Mouse (Mus musculus): ENCODE results near the gene Sms.

The Sms gene

GRCm38 (mm10) chrX:157491944-157492726, at the start of gene Sms:
Gene Sms, minus strand, starts transcription at chrX:157492287.
- in situ Hi-C loops (cut with MboI, MseI): loop anchor here in 1 of 2 experiments (10.0 kb wide), 1 partner anchor 1123 kb away; no protein-coding TSS in a partner anchor

GRCm38 (mm10) chrX:157506400-157506799, 14.3 kb upstream of the Sms start:
- in situ Hi-C loops (cut with MboI, MseI): no loop called here

- in situ Hi-C loops (cut with MboI, MseI): no loop called here
Observed at GRCm38 (mm10) chrX:157504506-157504905, 12.4 kb upstream of the Sms start.

- in situ Hi-C loops (cut with MboI, MseI): no loop called here
Observed at GRCm38 (mm10) chrX:157501871-157502270, 9.8 kb upstream of the Sms start.

GRCm38 (mm10) chrX:157500004-157500403, 7.9 kb upstream of the Sms start:
- in situ Hi-C loops (cut with MboI, MseI): no loop called here

- in situ Hi-C loops (cut with MboI, MseI): loop anchor here in 1 of 2 experiments (10.0 kb wide), 1 partner anchor 1122 kb away; no protein-coding TSS in a partner anchor
Observed at GRCm38 (mm10) chrX:157493159-157493558, 1.1 kb upstream of the Sms start.

- in situ Hi-C loops (cut with MboI, MseI): loop anchor here in 1 of 2 experiments (10.0 kb wide), 1 partner anchor 1123 kb away; no protein-coding TSS in a partner anchor
Observed at GRCm38 (mm10) chrX:157491145-157491935, 747 bp downstream of the Sms start.

GRCm38 (mm10) chrX:157490769-157491144, 1.3 kb downstream of the Sms start:
- in situ Hi-C loops (cut with MboI, MseI): loop anchor here in 1 of 2 experiments (10.0 kb wide), 1 partner anchor 1124 kb away; no protein-coding TSS in a partner anchor

- in situ Hi-C loops (cut with MboI, MseI): loop anchor here in 1 of 2 experiments (10.0 kb wide), 1 partner anchor 1125 kb away; no protein-coding TSS in a partner anchor
Observed at GRCm38 (mm10) chrX:157489871-157490721, 2.0 kb downstream of the Sms start.

- in situ Hi-C loops (cut with MboI, MseI): no loop called here
Observed at GRCm38 (mm10) chrX:157488831-157489230, 3.3 kb downstream of the Sms start.

GRCm38 (mm10) chrX:157486765-157487164, 5.3 kb downstream of the Sms start:
- in situ Hi-C loops (cut with MboI, MseI): no loop called here

- in situ Hi-C loops (cut with MboI, MseI): loop anchor here in 1 of 2 experiments (5.0 kb wide), 1 partner anchor 109 kb away; no protein-coding TSS in a partner anchor
Observed at GRCm38 (mm10) chrX:157482842-157483241, 9.2 kb downstream of the Sms start.

GRCm38 (mm10) chrX:157481860-157482259, 10.2 kb downstream of the Sms start:
- in situ Hi-C loops (cut with MboI, MseI): loop anchor here in 1 of 2 experiments (5.0 kb wide), 1 partner anchor 110 kb away; no protein-coding TSS in a partner anchor

- in situ Hi-C loops (cut with MboI, MseI): loop anchor here in 1 of 2 experiments (10.0 kb wide), 1 partner anchor 1717 kb away; no protein-coding TSS in a partner anchor
Observed at GRCm38 (mm10) chrX:157477328-157477727, 14.8 kb downstream of the Sms start.

- in situ Hi-C loops (cut with MboI, MseI): loop anchor here in 1 of 2 experiments (10.0 kb wide), 1 partner anchor 1719 kb away; no protein-coding TSS in a partner anchor
Observed at GRCm38 (mm10) chrX:157476153-157476810, 15.8 kb downstream of the Sms start.

GRCm38 (mm10) chrX:157471711-157472660, 20.1 kb downstream of the Sms start:
- in situ Hi-C loops (cut with MboI, MseI): loop anchor here in 1 of 2 experiments (10.0 to 25.0 kb wide), 2 partner anchors 1723 to 1835 kb away; no protein-coding TSS in a partner anchor

- in situ Hi-C loops (cut with MboI, MseI): loop anchor here (5.0 to 25.0 kb wide), 4 partner anchors 174 to 1831 kb away; no protein-coding TSS in a partner anchor
Observed at GRCm38 (mm10) chrX:157468795-157469194, 23.3 kb downstream of the Sms start.

- in situ Hi-C loops (cut with MboI, MseI): loop anchor here (5.0 to 25.0 kb wide), 4 partner anchors 174 to 1831 kb away; no protein-coding TSS in a partner anchor
Observed at GRCm38 (mm10) chrX:157468055-157468454, 24.0 kb downstream of the Sms start.

GRCm38 (mm10) chrX:157465949-157466348, 26.1 kb downstream of the Sms start:
- in situ Hi-C loops (cut with MboI, MseI): loop anchor here (5.0 to 25.0 kb wide), 4 partner anchors 176 to 1829 kb away; no protein-coding TSS in a partner anchor

Measured in T-helper 17 cell (primary cell).